Mouse (Mus musculus) liver, adult 2 months (tissue): Measurements from ENCODE around the gene Napsa. TPM values are rescaled to one million over a fixed set of nuclear protein-coding genes. Genes with fewer than 3 reads are reported as not detected.

Source experiments
- DNase-seq: peaks from one replicate; pipeline ENCODE4 v3.0.0-alpha.2; 2011; ENCODE audit warnings: low read depth, low spot score; ENCODE audit errors: extremely low read depth
- H3K27ac ChIP-seq: fragments of 200-500 bp; replicated peaks from 2 replicates; pipeline ENCODE4 v1.5.1; 2012; ENCODE audit warnings: low read depth, mild to moderate bottlenecking, control low read depth, inconsistent platforms, low read length; ENCODE audit not compliant: insufficient read depth
- H3K27me3 ChIP-seq: fragments of 200-500 bp; 2 replicates; pipeline ENCODE4 v1.6.1; 2012; ENCODE audit warnings: mild to moderate bottlenecking, moderate library complexity, low read length, inconsistent platforms; ENCODE audit not compliant: control insufficient read depth, insufficient read depth
- H3K36me3 ChIP-seq: fragments of 200-500 bp; 2 replicates; pipeline ENCODE4 v1.6.1; 2012; ENCODE audit warnings: low read length, inconsistent platforms; ENCODE audit not compliant: control insufficient read depth, insufficient read depth
- H3K4me1 ChIP-seq: fragments of 200-500 bp; 2 replicates; pipeline ENCODE4 v1.6.1; 2011; ENCODE audit warnings: low read length; ENCODE audit not compliant: control insufficient read depth, insufficient read depth
- H3K4me3 ChIP-seq: fragments of 200-500 bp; 2 replicates; pipeline ENCODE4 v1.5.1; 2011; ENCODE audit warnings: low read depth, mild to moderate bottlenecking, control low read depth, low read length, moderate library complexity; ENCODE audit not compliant: insufficient read depth
- H3K79me2 ChIP-seq: fragments of 200-500 bp; 2 replicates; pipeline ENCODE4 v1.6.1; 2012; ENCODE audit warnings: inconsistent platforms, mild to moderate bottlenecking, low read length, moderate library complexity; ENCODE audit not compliant: control insufficient read depth, insufficient read depth
- H3K9ac ChIP-seq: fragments of 200-500 bp; 2 replicates; pipeline ENCODE4 v1.6.1; 2012; ENCODE audit warnings: low read depth, mild to moderate bottlenecking, control low read depth, inconsistent platforms, low read length
- CTCF ChIP-seq: fragments of 200-500 bp; IDR thresholded peaks from 2 replicates; pipeline ENCODE4 v1.5.1; 2011; ENCODE audit warnings: low read depth, low read length, control low read depth
- POLR2A ChIP-seq: fragments of 200-500 bp; IDR thresholded peaks from 2 replicates; pipeline ENCODE4 v1.6.1; 2011; ENCODE audit warnings: low read length, control low read depth; ENCODE audit not compliant: insufficient read depth; ENCODE audit errors: extremely low read depth
- WGBS: fragments of 180-500 bp; shearing (Covaris S2); methylation state at CpG from one replicate; pipeline ENCODE4 v1.1.7; 2018; 5-methylcytosine and 5-hydroxymethylcytosine counted together
- polyA plus RNA-seq: library from polyadenylated mRNA; depleted of rRNA; stranded (reverse); fragments of >200 nt; gene quantifications from 2 replicates; pipeline ENCODE4 v1.2.3, GENCODE M21; 2012
- total RNA-seq: library from RNA; depleted of rRNA; stranded (reverse); fragments of >200 nt; gene quantifications from 2 replicates; pipeline ENCODE4 v1.2.3, GENCODE M21; 2014

The Napsa gene
- total and polyA plus RNA-seq, 2 experiments: 0.65 to 1.7 TPM

DNA sequence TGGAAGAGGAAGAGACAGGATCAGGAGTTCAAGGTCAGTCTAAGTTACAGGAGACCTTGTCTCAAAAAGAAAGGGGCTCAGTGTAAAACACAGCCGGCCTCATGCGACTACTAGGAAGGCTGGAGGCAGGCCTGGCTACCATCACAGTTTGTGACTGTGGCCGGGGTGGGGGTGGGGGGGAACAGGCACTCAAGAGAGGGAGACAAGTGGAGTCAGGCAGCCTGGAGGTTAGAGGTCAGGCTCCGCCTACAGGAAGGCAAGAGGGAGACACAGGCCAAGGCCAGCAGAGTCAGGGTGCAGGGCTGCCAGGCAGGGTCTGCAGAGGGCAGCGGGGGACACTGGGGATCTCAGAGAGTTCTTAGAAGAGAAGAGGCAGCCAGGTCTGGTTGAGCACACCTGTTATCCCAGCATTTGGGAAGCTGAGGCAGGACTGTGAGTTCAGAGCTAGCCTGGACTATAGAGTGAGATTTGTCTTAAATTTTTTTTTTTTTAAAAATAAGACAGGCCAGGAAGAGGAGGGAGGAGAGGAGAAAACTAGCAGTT is 24.9 kb downstream of the Napsa start:
- H3K9ac ChIP-seq: no peak overlapping the region
- DNase-seq: no peak
- H3K4me3 ChIP-seq: no peak overlapping the region
- H3K27ac ChIP-seq: no peak overlapping the region
- no peaks in the 10 kb centered on the region for H3K36me3 ChIP-seq
- H3K4me1 ChIP-seq: no peaks in the 10 kb centered on the region
- WGBS: 63% methylated on average over 5 of the region's 5 CpGs
- no peak for TF ChIP-seq POLR2A
- no peaks in the 10 kb centered on the region for H3K79me2 ChIP-seq
- H3K27me3 ChIP-seq: no peaks in the 10 kb centered on the region

- no peaks in the 10 kb centered on the region for H3K79me2 ChIP-seq
- no peak overlapping the region for H3K9ac ChIP-seq
- no peak for DNase-seq
- H3K36me3 ChIP-seq: no peaks in the 10 kb centered on the region
- H3K4me3 ChIP-seq: no peak overlapping the region
- 92% methylated on average over 4 of the region's 4 CpGs for WGBS
- no peaks in the 10 kb centered on the region for H3K4me1 ChIP-seq
- no peak for TF ChIP-seq POLR2A
- no peak for TF ChIP-seq CTCF
- no peaks in the 10 kb centered on the region for H3K27me3 ChIP-seq
- no peak overlapping the region for H3K27ac ChIP-seq
Measured at GRCm38 (mm10) chr7:44597666-44598065, 25.5 kb downstream of the Napsa start.

- H3K27ac ChIP-seq: no peak overlapping the region
- no peak overlapping the region for H3K9ac ChIP-seq
- no peak for DNase-seq
- 88% methylated on average over 12 of the region's 12 CpGs for WGBS
- H3K27me3 ChIP-seq: no peaks in the 10 kb centered on the region; the same call in 1 of the 2 replicates
- no peaks in the 10 kb centered on the region for H3K79me2 ChIP-seq
- no peaks in the 10 kb centered on the region for H3K36me3 ChIP-seq
- no peak for TF ChIP-seq POLR2A
- TF ChIP-seq CTCF: no peak
- no peaks in the 10 kb centered on the region for H3K4me1 ChIP-seq
- H3K4me3 ChIP-seq: no peak overlapping the region
Measured at GRCm38 (mm10) chr7:44598336-44598735, 26.2 kb downstream of the Napsa start.

DNA sequence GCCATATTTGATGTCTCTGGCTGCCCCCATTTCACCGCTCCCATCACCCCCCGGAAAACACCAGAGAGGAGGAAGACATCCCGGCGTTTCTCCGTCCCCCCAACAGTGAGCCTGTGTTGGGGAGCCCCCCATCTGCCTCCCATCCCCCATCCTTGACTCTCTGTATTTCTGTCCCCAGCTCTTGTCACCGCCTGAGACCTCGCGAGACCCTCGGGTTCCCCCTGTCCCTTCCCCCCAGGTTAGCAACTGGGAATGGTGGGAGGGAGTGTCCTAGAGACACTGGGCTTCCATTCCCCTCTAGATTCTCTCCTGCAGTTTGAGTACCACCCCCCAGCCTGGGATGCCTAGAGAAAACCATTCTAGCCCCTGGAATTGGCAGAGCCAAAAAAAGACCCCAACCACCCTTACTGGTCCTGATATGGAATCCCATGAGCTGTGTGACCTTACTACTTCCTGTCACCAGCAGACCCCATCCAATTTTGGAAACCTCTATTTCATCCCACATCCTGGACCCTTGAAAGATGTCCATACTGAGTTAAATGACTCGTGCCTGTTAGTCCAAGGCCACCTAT is 28.6 kb downstream of the Napsa start:
- no peak overlapping the region for H3K27ac ChIP-seq
- H3K4me1 ChIP-seq: no peaks in the 10 kb centered on the region
- no peaks in the 10 kb centered on the region; the same call in 1 of the 2 replicates for H3K27me3 ChIP-seq
- no peak overlapping the region for H3K4me3 ChIP-seq
- no peaks in the 10 kb centered on the region for H3K36me3 ChIP-seq
- TF ChIP-seq POLR2A (no peak), CTCF (no peak)
- no peaks in the 10 kb centered on the region for H3K79me2 ChIP-seq
- DNase-seq: no peak
- WGBS: 78% methylated on average over 10 of the region's 10 CpGs
- no peak overlapping the region for H3K9ac ChIP-seq

- Histone ChIP-seq H3K36me3 (no peaks in the 10 kb centered on the region), H3K4me1 (no peaks in the 10 kb centered on the region), H3K4me3 (no peak overlapping the region), H3K9ac (no peak overlapping the region), H3K79me2 (no peaks in the 10 kb centered on the region), H3K27ac (no peak overlapping the region), H3K27me3 (no peaks in the 10 kb centered on the region; the same call in 1 of the 2 replicates)
- DNase-seq: no peak
- TF ChIP-seq CTCF (no peak), POLR2A (no peak)
- WGBS: 46% methylated on average over 19 of the region's 19 CpGs
Measured at GRCm38 (mm10) chr7:44601646-44602045, 29.5 kb downstream of the Napsa start.

DNA sequence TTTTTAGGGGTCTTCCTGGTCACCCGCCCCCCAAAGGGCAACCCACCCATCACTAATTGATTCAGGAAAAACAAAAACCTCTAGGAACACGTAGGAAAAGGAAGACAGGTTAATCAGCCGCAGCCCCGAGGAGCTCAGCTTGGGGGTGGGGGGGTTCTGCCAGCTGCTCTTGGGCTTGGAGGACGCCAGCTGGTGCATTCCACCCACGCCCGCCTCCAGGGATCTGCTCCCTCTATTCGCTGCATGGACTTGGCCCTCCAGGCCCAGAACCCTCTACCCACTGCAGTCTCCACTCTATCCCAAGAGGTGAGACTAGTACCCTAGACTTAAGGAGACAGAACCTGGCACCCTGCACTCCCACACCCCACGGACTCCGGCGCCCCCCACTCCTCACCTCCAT is 30.3 kb downstream of the Napsa start:
- WGBS: 40% methylated on average over 11 of the region's 11 CpGs

More for the DNA sequence above, 30.3 kb downstream of the Napsa start:
- Histone ChIP-seq H3K4me1 (no peaks in the 10 kb centered on the region), H3K79me2 (no peaks in the 10 kb centered on the region), H3K36me3 (no peaks in the 10 kb centered on the region), H3K9ac (no peak overlapping the region), H3K27me3 (no peaks in the 10 kb centered on the region; the same call in 1 of the 2 replicates), H3K4me3 (no peak overlapping the region), H3K27ac (no peak overlapping the region)
- TF ChIP-seq CTCF (no peak), POLR2A (no peak)
- no peak for DNase-seq
